Mouse (Mus musculus) kidney, postnatal 10 days (tissue): ENCODE measurements around the gene Slc39a9.

Source experiments
- DNase-seq: peaks from one replicate; pipeline ENCODE4 v3.0.0; 2021; ENCODE audit warnings: mixed read lengths

Slc39a9 gene

DNA sequence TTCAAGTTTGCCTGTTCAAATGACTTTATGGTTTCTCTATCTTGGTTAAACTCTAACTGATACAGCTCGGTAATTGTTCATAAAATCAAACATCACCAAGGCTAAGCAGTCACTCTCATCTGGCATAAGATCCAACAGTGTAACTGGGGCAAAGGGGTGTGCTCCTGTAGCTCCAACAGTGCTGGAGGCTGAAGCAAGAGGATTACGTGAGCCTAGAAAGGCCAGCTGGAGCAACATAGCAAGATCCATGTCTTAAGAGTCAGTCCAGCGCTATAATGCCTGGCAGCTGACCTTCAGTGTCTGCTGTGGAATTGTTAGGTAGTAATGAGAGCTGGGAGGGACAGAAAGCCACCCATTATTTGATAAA, 11.0 kb downstream of the Slc39a9 start:
- DNase-seq: no peak

DNA sequence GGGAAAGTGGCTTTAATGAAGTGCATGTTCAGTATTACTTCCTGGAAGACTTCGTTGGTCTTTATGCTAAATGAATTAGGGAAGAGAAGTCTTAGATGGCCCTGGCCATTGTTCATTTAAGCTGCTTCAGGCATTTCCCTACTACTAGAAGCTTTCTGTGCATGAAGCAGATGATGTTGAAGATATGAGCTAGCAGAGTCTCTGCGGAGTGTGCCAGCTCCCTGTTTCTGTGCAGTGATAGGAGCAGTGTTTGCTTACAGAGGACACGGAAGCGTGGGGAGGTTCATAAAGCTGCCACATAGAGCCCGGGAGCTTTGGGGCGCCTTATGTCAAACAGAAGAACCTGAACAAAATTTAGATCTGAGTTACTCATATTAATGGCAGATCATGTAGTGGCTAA, 15.0 kb downstream of the Slc39a9 start:
- DNase-seq: no peak

DNA sequence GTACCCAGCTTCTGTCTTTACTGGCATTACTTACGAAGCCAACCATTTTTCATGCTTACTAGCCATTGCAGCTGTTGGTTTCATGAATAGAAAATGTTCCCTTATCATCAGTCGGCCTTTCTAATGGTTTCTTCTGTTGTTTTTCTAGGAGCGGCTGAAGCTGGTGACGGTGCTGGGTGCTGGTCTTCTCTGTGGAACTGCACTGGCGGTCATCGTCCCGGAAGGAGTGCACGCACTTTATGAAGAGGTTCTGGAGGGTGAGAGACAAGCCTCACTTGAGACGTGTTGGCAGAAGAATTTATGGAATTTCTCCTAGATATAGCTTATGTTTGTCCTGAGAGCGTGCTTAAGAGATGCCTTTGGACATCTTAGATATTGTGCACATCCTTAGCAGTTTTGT, 18.6 kb downstream of the Slc39a9 start:
- DNase-seq: no peak

DNA sequence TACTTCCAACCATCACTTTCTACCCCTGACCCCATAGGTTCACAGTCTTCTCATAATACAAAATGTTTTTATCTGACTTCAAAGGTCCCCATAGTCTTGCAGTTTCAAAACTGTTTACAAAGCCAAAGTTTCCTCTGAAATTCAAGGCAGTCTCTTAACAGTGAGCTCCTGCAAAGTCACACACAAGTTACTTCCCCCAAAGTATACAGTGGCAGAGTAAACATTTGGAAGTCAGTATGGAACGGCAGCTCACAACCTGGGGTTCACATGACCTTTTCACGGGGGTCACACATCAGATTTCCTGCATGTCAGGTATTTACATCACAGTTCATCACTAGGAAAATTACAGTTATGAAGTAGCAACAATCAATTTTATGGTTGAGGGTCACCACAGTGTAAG, 20.3 kb downstream of the Slc39a9 start:
- no peak for DNase-seq

DNA sequence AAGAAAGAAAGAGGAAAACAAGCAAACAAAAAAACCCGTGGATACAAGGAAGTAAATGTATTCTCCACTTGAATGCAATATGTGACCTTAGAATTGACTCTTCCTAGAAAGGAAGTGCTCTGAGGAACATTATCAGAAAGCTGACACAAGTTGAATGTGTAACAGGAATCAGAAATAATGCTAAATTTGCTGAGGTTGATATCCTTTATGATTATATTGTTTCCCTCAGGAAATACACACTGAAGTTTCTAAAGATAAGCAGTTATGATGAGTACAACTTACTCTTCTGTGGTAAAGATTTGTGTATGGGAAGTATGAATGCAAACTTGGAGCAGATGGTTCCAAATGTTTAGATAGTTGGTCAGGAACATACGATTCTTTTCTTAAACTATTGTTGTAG, 24.7 kb downstream of the Slc39a9 start:
- DNase-seq: no peak

DNA sequence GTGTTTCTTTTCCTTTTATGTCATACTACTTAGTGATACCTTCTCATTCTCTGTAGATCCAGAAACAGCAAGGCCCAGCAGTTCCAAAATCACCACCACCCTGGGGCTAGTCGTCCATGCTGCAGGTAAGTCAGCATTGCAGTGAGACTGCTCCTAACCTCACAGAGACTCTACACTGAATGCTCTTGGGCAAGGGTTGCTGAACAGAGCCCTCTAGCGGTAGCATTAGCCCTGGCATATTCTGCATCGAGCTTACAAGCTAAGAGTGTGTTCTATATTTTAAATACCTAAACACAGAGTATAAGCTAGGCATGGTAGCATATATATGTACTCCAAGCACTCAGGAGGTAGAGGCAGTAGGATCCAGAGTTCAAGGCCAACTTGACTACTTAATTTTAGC, 29.5 kb downstream of the Slc39a9 start:
- peak; percentile 77 for DNase-seq

DNA sequence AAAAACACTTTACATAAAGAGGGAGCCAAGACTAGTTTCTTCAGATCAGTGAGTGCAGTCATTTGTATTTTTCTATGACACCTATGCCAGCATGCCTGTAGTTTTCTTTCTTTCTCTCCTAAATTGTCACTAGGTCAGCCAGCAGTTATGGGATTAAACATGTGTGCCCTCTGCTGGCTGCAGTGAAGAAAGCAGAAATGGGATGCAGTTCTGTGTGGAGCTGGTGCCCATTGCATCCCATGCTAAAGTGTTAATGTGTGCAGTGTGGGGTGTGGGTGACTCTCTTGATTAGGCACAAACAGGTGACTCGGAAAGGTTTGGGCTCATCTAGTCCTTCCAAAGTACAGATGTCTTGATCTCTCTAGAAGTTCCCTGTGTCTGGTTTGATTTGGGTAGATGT, 37.7 kb downstream of the Slc39a9 start:
- DNase-seq: peak; percentile 55

DNA sequence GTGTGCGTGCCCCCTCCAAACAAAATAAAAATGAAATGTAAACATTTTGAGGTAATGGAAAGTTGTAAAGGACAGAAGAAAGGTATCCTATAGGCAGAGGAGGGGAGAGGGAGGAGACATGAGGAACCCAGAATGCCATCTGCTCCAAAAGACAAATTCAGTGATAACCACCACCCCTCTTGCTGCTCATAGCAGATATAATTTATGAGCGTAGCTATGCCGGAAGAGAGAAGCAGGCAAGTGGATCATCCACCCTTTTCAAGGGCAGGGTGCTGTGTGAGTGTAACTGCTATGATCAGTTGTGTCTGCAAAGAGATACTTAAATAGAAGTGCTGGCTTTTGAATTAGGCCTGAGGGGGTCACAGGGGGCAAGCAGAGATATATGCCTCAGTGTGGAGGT, 39.9 kb downstream of the Slc39a9 start:
- no peak for DNase-seq

DNA sequence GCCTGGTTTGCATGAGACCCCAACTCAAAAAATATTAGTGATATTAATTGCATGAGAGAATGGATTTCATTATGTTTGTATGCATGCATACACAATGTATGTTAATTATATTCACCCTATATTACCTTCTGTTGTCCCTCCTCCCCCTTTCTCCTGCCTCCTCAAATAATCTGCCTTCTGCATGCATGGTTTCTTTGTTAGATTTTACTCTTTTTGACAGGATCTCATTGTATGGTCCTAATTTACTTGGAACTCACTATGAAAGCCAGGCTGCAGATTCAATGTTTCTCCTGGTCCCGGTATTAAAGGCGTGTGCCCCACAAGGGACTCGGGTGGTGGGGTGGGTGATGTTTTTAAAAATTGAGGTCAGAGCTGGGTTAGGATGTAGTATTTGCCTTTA, 40.6 kb downstream of the Slc39a9 start:
- DNase-seq: no peak

DNA sequence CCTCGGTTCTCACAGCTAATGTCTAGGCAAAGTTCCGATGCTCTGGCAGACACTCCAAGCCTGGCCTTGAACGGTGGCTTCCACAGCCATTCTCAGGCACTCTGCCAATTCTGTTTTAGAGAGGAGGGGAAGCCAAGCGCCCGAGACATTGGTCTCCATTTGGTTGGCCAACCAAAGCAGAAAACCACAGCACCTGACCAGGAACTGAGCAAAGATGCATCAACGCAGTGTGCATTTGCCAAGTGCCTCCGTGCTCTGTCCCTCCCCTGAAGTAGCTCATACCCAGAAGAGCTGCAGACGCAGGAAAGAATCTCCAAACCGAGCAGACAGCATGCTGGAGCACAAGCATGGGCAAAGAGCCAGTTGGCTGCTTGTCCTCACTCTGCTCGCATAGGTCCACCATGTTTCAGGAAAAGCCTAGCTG, 44.1 kb downstream of the Slc39a9 start:
- peak; percentile 57 for DNase-seq

DNA sequence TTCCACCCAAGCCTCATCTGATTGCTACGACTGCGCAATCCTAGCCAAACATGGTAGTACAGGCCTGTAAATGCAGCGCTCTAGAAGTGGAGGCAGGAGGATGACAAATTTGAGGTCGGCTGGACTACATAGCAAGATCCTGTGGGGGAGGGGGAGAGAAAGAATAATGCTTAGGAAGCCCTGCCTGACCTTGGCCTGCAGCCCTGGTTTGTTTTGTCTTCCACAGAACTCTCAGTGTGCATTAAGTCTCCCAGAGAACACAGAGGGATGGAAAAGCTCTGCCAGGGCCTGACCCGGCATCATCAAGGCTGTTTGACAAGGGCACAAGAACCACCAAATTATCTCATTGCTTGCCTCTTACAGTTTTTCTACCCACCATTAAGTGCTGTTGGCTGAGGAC, 46.0 kb downstream of the Slc39a9 start:
- no peak for DNase-seq

DNA sequence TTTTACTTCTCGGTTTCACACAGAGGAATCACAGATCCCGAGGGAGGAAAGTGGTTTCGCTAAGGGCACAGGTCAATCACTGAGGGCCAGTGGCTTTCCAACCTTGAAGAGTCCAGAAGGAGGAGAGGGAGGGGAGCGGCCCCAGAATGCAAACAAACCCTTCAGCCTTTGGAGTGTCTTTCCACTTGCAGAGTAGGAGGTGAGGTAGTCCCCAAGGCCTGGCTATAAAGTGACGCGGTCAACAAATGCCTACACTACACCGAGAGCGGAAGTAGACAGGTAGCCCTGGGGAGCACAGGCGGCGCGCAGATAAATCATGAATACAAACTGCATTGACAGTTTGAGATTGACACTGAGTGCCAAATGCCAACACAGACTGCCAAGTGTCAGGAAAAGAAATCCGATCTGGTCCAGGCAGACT, 48.0 kb downstream of the Slc39a9 start:
- DNase-seq: peak; percentile 28

DNA sequence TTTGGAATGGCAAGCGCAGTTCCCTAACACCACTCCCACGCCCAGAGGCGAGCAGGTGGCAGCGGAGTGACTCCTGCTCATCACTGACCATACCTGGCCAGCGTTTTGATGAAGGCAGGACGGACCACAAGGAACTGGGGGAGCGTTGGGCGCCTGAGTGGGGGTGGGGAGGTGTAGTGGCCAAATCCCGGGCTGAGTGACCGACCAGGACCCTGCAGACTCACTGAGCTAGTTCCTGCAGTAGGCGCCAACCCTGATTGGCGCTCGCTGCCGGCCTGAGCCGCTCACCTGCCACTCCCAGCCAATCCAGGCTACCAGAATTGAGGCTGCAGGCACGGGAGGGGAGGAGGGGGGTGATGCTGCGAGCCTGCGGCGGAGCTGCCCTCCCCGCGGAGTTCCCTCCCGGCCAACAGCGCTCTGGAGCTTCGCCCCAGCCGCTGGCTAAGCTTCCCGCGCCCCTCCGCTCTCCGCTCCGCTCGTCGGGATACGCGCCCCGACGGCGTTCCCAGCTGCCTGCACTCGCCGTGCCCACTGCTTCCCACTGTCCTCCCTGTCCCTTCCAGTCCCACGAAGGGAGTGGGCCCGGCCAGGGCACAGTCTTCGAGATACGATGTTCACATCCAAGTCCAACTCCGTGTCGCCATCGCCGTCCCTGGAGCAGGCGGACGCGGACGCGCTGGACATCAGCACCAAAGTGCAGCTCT, 48.7 kb downstream of the Slc39a9 start, which contains the start of gene Plekhd1:
TSS of gene Plekhd1 (plus strand) at position 323 of the 704 bp plus-strand sequence.
- DNase-seq: peak; percentile 75

DNA sequence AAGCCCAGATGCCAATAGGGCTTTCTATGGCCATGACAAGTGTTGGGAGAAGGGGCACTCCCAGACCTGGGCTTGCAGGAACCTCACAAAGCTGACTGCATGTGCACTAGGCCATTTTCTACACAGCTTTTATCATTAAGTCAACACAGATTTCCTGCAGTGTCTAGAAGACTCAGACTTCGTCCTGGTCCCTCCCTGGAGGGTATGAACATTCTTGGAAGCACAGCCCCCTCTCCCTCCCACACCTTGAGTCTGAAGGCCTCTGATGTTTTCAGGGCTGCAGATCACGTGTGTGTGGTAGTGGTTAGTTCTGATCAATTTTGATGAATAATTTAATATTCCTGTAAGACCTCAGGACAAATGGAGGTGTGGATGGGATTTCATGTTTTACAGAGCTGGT, 50.0 kb downstream of the Slc39a9 start:
- no peak for DNase-seq

DNA sequence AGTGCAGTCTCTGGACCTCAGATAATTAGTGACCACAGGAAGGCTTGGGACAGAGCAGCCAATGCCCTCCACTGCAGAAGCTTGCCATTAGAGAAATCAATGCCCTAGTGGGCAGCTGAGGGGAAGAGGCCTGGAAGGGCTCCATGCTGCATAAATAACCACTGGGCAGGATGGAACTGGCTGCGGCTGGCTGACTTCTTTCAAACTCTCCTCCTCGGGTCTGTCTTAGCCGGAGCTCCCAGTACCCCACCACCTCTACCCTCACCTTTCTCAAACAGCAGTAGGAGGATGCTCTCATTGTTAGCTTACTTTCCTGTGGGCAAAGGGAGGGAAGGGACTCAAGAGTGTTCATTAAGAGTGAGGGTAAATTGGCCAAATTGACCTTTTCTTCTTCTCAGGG, 51.3 kb downstream of the Slc39a9 start:
- DNase-seq: peak; percentile 26

DNA sequence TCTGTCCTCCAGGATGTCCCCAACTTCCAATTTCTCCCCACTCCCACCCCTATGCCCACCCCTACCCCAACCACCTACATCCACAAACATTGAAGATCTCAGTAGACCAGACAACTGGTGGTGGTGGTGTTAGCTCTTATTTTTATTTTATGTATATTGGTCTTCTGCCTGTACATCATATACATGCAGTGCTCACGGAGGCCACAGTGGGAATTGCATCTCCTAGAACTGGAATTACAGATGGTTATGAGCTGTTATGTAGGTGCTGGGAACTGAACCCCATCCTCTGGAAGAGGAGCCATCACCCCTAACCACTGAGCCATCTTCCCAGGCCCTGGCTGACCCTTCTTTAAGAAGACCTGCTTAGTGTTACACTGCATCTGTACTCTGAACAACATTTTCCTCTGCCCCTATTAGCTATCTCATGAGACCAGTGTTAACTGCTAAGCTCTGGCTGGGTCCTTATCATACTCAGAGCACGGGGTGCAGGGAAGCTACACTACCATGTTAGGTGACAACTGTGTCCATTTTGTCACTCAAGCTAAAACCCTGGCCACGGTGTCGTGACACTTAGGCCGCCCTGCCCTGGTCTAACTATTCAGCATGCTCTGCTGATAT, 55.0 kb downstream of the Slc39a9 start:
- no peak for DNase-seq

DNA sequence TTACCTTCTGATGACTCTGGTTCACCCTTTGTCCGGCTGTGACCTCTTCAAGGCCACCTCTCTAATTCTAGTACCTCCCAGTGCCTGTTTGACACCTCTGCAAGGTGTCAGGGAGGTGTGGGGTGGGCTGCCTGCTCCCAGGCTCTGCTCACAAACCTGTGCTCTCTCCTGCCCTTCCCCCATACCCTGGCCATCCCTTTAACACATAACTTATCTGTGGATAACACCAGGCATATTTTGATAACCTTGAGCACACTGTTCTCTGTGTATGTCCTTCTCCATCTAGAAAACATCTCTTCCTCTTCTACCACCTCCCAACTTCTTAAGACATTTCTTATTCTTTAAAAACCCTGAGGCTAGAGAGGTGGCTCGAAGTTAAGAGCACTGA, 55.5 kb downstream of the Slc39a9 start:
- DNase-seq: no peak

DNA sequence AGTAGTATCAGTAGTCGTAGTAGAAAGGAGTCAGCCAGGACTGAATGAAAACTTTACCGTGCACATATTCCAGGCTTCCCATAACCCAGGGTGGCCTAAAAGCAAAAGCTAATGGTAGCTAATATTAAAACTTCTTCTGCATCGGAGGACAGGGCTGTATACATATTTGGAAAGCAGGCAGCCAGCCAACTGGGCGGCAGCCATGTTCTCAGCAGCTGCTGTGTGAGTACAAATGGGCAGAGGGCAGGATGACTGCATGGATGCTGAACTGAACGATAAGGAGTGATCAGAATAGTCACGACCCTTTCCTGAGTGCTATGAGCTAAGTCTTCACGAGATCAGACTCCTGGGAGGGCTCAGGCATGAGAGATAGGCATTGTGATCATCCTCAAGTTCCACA, 57.6 kb downstream of the Slc39a9 start:
- no peak for DNase-seq

DNA sequence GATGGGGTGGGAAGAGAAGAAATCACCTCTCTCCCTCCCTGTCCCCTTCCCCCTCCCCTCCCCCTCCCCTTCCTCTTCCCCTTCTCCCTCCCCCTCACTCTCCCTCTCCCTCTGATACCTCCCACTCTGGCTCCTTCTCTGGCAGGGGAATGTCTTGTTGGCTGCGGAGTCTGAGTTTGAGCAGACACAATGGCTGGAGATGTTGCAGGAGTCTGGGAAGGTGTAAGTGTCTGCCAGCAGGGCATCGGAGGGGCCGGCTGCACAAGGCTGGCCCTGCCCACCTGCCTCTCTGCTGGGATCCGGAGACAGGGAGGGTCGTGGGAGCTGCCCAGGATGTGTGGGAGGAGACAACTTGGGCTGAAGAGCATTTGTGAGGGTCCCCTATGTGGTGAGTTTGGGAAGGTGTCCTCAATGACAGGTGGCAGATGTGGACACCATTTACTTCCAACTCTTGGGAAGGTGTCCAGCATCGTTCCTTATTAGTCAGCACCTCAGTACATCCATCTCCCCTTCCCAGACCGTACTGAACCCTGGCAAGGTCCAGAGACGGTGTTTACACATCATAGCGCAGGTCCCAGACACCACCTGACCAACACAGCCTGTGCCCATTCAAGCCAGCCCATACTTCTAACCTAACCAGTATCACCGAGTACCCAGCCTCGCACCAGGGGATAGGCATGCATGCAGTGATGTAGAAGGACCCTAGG, 62.7 kb downstream of the Slc39a9 start:
- DNase-seq: no peak

DNA sequence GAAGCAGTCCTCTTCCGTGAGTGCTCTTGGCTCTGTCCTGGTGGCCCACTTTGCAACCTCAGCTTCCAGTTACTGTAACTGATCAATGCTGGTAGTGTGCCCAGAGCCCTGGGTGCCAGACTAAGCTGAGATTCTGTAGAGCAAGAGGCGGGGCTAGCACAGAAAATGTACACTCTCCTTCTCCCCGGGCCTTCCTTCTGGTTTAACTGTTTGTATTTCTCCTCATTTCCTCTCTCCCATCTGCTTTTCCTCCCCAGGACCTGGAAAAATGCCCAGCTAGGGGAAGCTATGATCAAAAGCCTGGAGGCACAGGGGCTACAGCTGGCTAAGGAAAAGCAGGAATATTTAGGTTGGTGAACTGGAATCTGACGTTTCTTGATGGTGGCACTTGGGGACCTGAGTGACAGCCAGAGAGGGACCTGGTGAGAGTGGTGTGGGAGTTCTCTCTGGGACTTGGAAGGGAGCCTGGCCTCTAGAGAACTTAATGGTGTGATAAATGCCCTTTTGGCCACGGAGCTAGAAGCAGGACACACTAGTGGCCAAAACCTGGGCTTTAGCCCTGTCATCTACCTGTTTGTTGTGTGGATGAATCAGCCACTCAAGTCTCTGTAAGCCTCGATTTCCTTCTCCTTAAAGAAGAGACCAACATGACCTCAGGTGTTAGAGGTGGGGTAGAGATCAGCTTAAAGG, 63.4 kb downstream of the Slc39a9 start:
- no peak for DNase-seq

DNA sequence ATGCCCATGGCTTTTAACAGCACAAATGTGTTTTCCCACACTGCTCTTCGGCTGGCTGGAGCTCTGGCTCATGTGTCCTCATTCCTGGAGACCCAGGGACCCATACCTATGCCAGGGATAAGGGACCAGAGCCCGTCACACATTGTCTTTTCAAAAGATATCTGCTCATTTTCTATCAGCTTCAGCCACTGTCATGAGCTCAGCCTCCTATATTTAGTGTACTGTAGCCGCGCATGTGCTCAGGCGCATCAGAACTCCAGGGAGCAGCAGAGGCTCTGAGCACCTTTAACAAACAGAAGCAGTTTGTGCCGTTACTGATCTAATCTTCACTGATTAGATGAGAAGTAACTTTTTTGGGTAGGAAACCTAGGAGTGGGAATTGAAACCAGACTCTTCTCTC, 72.2 kb downstream of the Slc39a9 start:
- no peak for DNase-seq

DNA sequence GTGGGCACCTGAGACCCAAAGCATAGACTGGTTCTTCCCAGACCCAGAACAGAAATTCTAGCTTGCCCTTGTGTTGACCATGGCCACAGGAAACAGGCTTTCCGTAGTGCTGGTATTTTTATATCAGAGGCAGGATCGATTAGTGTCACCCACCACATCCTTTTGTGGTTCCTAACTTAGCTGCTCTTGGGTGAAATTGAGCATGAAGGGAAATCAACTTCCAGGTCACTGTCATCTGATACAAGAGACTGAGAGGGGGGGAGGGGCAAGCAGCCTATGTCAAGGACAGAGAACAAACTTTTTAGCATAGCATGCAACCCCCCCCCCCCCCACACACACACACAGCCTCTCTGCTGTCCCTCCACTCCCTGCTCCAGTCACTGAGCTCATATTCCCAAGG, 75.5 kb downstream of the Slc39a9 start:
- no peak for DNase-seq

DNA sequence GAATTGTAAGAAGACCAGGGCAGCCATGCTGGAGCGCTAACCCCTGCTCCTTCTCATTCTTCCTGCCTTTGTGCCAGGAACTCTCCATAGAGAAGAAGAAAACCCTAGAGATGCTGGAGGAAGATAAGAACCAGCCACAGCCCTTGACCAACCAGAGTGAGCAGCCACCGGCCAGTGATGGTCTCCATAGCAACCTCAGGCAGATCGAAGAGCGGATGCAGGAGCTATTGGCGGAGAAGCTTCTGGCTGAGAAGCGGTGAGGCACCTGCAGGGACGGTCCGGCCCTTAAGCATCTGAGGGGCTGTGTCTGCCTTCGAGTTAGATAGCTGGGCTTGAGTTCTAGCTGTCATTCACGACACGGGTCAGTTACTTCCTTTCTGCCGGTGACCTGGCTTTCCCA, 76.8 kb downstream of the Slc39a9 start:
- no peak for DNase-seq

DNA sequence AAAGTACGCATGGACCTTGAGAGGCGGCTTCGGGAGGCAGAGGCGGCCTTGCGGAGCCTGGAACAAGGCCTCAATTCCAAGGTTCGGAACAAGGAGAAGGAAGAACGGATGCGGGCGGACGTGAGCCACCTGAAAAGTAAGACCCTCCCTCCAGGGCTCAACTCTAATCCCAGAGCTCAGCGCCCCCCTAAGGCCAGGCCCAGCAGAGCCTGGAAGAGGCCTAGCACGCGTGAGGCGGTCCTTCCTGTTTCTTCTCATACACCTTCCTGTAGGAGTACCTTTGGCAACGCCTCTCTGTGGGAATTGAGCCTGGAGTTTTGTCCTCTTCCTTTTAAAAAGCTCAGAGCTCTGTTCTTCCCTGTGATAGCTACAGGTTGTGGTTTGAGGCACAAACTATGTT, 77.8 kb downstream of the Slc39a9 start:
- no peak for DNase-seq
